Mouse (Mus musculus) spleen, adult 2 months (tissue): ENCODE measurements around the gene Ada.

Experiments used
- CTCF ChIP-seq: fragments of 200-500 bp; IDR thresholded peaks from 2 replicates; pipeline ENCODE4 v1.5.1; 2011; ENCODE audit warnings: mild to moderate bottlenecking, inconsistent platforms; ENCODE audit not compliant: insufficient read depth, insufficient read length, insufficient replicate concordance; ENCODE audit errors: extremely low read depth
- POLR2A ChIP-seq: fragments of 200-500 bp; IDR thresholded peaks from 2 replicates; pipeline ENCODE4 v1.6.1; 2011; ENCODE audit warnings: low read depth, low read length, inconsistent platforms

DNA sequence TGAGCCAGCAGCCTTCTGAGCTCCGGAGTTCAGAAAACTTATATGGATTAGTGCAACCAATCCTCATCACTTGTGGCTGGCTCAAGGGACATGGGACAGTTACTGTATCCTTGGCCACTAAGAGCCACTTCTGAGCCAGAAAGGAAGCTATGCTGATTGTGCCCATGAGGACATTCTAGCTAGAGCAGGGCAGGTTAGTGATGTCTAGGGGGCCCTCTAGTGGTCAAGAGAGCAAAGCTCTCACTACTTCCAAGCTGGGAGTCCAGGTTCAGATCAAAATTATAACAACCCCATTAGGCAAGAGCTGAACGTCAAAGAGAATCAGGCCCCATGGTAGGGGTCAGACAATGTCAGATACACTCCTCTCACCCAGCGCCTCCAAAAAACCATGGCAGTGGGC lies 37.7 kb upstream of the Ada start:
- TF ChIP-seq POLR2A (no peak), CTCF (peak; percentile 39; the same call in 1 of the 2 replicates)
